Mouse (Mus musculus) liver, postnatal 0 days (tissue): Measurements from ENCODE around the gene Lexm.

Source experiments
- CTCF ChIP-seq: sonication (generic); IDR thresholded peaks from 2 replicates; pipeline ENCODE4 v1.5.1; 2016; ENCODE audit warnings: antibody characterized with exemption, low read depth
- EP300 ChIP-seq: IDR thresholded peaks from 2 replicates; pipeline ENCODE4 v1.6.1; 2016; ENCODE audit warnings: antibody characterized with exemption, low read depth, mild to moderate bottlenecking

- TF ChIP-seq CTCF = no peak
- no peak for TF ChIP-seq EP300
Measured at GRCm38 (mm10) chr4:106652546-106652945, 35.5 kb upstream of the Lexm start.
